Mouse (Mus musculus): Measurements from ENCODE around the gene Prkci. TPM values are rescaled to one million over a fixed set of nuclear protein-coding genes. Genes with fewer than 3 reads are reported as not detected.

Prkci gene
- total and polyA plus RNA-seq, 3 experiments, result 4.8 to 37.8 (median 24.4) TPM

DNA sequence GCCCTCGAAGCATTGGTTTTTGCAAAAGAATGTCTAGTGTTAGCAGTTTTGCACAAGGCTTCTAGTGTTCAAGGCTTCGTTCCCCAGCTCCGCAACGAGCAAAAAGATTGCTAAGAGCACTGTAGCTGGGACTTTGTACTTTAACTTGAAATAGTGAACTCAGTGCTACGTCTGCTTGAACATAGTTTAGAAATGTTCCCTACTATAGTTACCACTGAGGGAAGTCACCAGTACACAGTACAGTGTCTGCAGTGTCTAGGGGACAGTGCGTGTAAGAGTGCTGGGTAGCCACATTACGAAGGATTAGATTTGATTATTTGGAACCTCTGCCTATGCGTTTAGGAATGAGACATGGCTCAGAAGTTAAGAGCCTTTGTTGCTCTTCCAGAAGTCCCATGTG lies 32.2 kb downstream of the Prkci start:
- H3K4me3 ChIP-seq (ENCODE audit: low read depth, low read length), result no peak overlapping the region
- peaks cover 66% of the 10 kb centered on the region for H3K36me3 ChIP-seq (replicated peaks)
- no peak for ATAC-seq (ENCODE audit: extremely low read depth, insufficient number of reproducible peaks, low FRiP score, poor library complexity, severe bottlenecking)
- no peak for TF ChIP-seq GATA2 (IDR thresholded peaks at IDR 0.05; ENCODE audit: borderline replicate concordance, low read depth, low read length)
- no peak for TF ChIP-seq CTCF (IDR thresholded peaks at IDR 0.05; ENCODE audit: low read depth, low read length)
- TF ChIP-seq TAL1 (conservative IDR thresholded peaks at IDR 0.05; ENCODE audit: low read depth, low read length), result no peak
- TF ChIP-seq GATA1 (IDR thresholded peaks at IDR 0.05; ENCODE audit: borderline replicate concordance, low read length), result no peak
- no peak for TF ChIP-seq POLR2AphosphoS5 (IDR thresholded peaks at IDR 0.05; ENCODE audit: insufficient replicate concordance, low read depth, low read length)
- no peaks in the 10 kb centered on the region for H3K27me3 ChIP-seq (ENCODE audit: insufficient read depth, low read length)
- H3K9me3 ChIP-seq (replicated peaks), result no peaks in the 10 kb centered on the region
- DNase-seq (ENCODE audit: low spot score), result no peak
- no peaks in the 10 kb centered on the region for H3K4me1 ChIP-seq (ENCODE audit: insufficient read depth, low read depth, low read length)

- no peak for DNase-seq (ENCODE audit: low spot score)
- Histone ChIP-seq H3K27me3 (ENCODE audit: insufficient read depth, low read length) (no peaks in the 10 kb centered on the region), H3K4me3 (ENCODE audit: low read depth, low read length) (no peak overlapping the region), H3K9me3 (replicated peaks) (no peaks in the 10 kb centered on the region), H3K36me3 (replicated peaks) (peaks cover 58% of the 10 kb centered on the region), H3K4me1 (ENCODE audit: insufficient read depth, low read depth, low read length) (no peaks in the 10 kb centered on the region)
- TF ChIP-seq POLR2AphosphoS5 (IDR thresholded peaks at IDR 0.05; ENCODE audit: insufficient replicate concordance, low read depth, low read length) (no peak), GATA2 (IDR thresholded peaks at IDR 0.05; ENCODE audit: borderline replicate concordance, low read depth, low read length) (no peak), CTCF (IDR thresholded peaks at IDR 0.05; ENCODE audit: low read depth, low read length) (no peak), TAL1 (conservative IDR thresholded peaks at IDR 0.05; ENCODE audit: low read depth, low read length) (no peak), GATA1 (IDR thresholded peaks at IDR 0.05; ENCODE audit: borderline replicate concordance, low read length) (no peak)
- ATAC-seq (ENCODE audit: extremely low read depth, insufficient number of reproducible peaks, low FRiP score, poor library complexity, severe bottlenecking), result no peak
These were observed 36.1 kb downstream of the Prkci start for GRCm38 (mm10) chr3:31031621-31032020.

- DNase-seq (ENCODE audit: low spot score) (no peak), ATAC-seq (ENCODE audit: extremely low read depth, insufficient number of reproducible peaks, low FRiP score, poor library complexity, severe bottlenecking) (no peak)
- Histone ChIP-seq H3K4me3 (ENCODE audit: low read depth, low read length) (no peak overlapping the region), H3K9me3 (replicated peaks) (no peaks in the 10 kb centered on the region), H3K4me1 (ENCODE audit: insufficient read depth, low read depth, low read length) (no peaks in the 10 kb centered on the region), H3K36me3 (replicated peaks) (peaks cover 63% of the 10 kb centered on the region), H3K27me3 (ENCODE audit: insufficient read depth, low read length) (no peaks in the 10 kb centered on the region)
- no peak for TF ChIP-seq GATA2 (IDR thresholded peaks at IDR 0.05; ENCODE audit: borderline replicate concordance, low read depth, low read length)
- no peak for TF ChIP-seq GATA1 (IDR thresholded peaks at IDR 0.05; ENCODE audit: borderline replicate concordance, low read length)
- no peak for TF ChIP-seq TAL1 (conservative IDR thresholded peaks at IDR 0.05; ENCODE audit: low read depth, low read length)
- TF ChIP-seq POLR2AphosphoS5 (IDR thresholded peaks at IDR 0.05; ENCODE audit: insufficient replicate concordance, low read depth, low read length), result no peak
- TF ChIP-seq CTCF (IDR thresholded peaks at IDR 0.05; ENCODE audit: low read depth, low read length), result no peak
These were observed 38.1 kb downstream of the Prkci start for GRCm38 (mm10) chr3:31033644-31034043.

DNA sequence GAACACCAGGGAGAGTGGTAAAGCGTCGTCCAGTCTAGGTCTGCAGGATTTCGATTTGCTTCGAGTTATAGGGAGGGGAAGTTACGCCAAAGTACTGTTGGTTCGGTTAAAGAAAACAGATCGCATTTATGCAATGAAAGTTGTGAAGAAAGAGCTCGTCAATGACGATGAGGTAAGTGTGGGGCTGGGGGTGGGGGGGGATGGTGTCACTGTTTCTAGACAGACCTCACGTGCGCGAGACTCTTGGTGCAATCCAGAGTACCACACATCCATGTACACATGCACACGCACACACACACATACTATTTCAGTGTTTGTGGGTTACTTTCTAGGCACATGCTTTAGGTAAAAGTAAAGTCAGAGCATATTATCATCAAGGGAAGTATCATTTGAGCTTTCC lies 42.3 kb downstream of the Prkci start:
- ATAC-seq (ENCODE audit: extremely low read depth, insufficient number of reproducible peaks, low FRiP score, poor library complexity, severe bottlenecking), result no peak

GRCm38 (mm10) chr3:31038689-31039088 lies 43.1 kb downstream of the Prkci start:
- DNase-seq (ENCODE audit: low spot score) (no peak), ATAC-seq (ENCODE audit: extremely low read depth, insufficient number of reproducible peaks, low FRiP score, poor library complexity, severe bottlenecking) (no peak)
- Histone ChIP-seq H3K4me3 (ENCODE audit: low read depth, low read length) (no peak overlapping the region), H3K9me3 (replicated peaks) (no peaks in the 10 kb centered on the region), H3K36me3 (replicated peaks) (peaks cover 60% of the 10 kb centered on the region), H3K4me1 (ENCODE audit: insufficient read depth, low read depth, low read length) (no peaks in the 10 kb centered on the region), H3K27me3 (ENCODE audit: insufficient read depth, low read length) (no peaks in the 10 kb centered on the region)
- no peak for TF ChIP-seq GATA1 (IDR thresholded peaks at IDR 0.05; ENCODE audit: borderline replicate concordance, low read length)
- TF ChIP-seq CTCF (IDR thresholded peaks at IDR 0.05; ENCODE audit: low read depth, low read length), result no peak
- TF ChIP-seq POLR2AphosphoS5 (IDR thresholded peaks at IDR 0.05; ENCODE audit: insufficient replicate concordance, low read depth, low read length), result no peak
- no peak for TF ChIP-seq TAL1 (conservative IDR thresholded peaks at IDR 0.05; ENCODE audit: low read depth, low read length)
- TF ChIP-seq GATA2 (IDR thresholded peaks at IDR 0.05; ENCODE audit: borderline replicate concordance, low read depth, low read length), result no peak

More for the DNA sequence above, 42.3 kb downstream of the Prkci start:
- H3K4me3 ChIP-seq (ENCODE audit: low read depth, low read length), result no peak overlapping the region
- no peaks in the 10 kb centered on the region for H3K9me3 ChIP-seq (replicated peaks)
- no peak for TF ChIP-seq CTCF (IDR thresholded peaks at IDR 0.05; ENCODE audit: low read depth, low read length)
- TF ChIP-seq GATA2 (IDR thresholded peaks at IDR 0.05; ENCODE audit: borderline replicate concordance, low read depth, low read length), result no peak
- no peak for TF ChIP-seq GATA1 (IDR thresholded peaks at IDR 0.05; ENCODE audit: borderline replicate concordance, low read length)
- TF ChIP-seq POLR2AphosphoS5 (IDR thresholded peaks at IDR 0.05; ENCODE audit: insufficient replicate concordance, low read depth, low read length), result no peak
- TF ChIP-seq TAL1 (conservative IDR thresholded peaks at IDR 0.05; ENCODE audit: low read depth, low read length), result no peak
- DNase-seq (ENCODE audit: low spot score), result no peak
- H3K27me3 ChIP-seq (ENCODE audit: insufficient read depth, low read length), result no peaks in the 10 kb centered on the region
- H3K4me1 ChIP-seq (ENCODE audit: insufficient read depth, low read depth, low read length), result no peaks in the 10 kb centered on the region
- peaks cover 62% of the 10 kb centered on the region for H3K36me3 ChIP-seq (replicated peaks)

- no peaks in the 10 kb centered on the region for H3K9me3 ChIP-seq (replicated peaks)
- TF ChIP-seq POLR2AphosphoS5 (IDR thresholded peaks at IDR 0.05; ENCODE audit: insufficient replicate concordance, low read depth, low read length), result no peak
- no peak for TF ChIP-seq GATA1 (IDR thresholded peaks at IDR 0.05; ENCODE audit: borderline replicate concordance, low read length)
- no peak for TF ChIP-seq GATA2 (IDR thresholded peaks at IDR 0.05; ENCODE audit: borderline replicate concordance, low read depth, low read length)
- TF ChIP-seq TAL1 (conservative IDR thresholded peaks at IDR 0.05; ENCODE audit: low read depth, low read length), result no peak
- no peak for TF ChIP-seq CTCF (IDR thresholded peaks at IDR 0.05; ENCODE audit: low read depth, low read length)
- no peaks in the 10 kb centered on the region for H3K27me3 ChIP-seq (ENCODE audit: insufficient read depth, low read length)
- DNase-seq (ENCODE audit: low spot score) (no peak), ATAC-seq (ENCODE audit: extremely low read depth, insufficient number of reproducible peaks, low FRiP score, poor library complexity, severe bottlenecking) (no peak)
- peaks cover 57% of the 10 kb centered on the region for H3K36me3 ChIP-seq (replicated peaks)
- no peaks in the 10 kb centered on the region for H3K4me1 ChIP-seq (ENCODE audit: insufficient read depth, low read depth, low read length)
- no peak overlapping the region for H3K4me3 ChIP-seq (ENCODE audit: low read depth, low read length)
These were observed 47.4 kb downstream of the Prkci start for GRCm38 (mm10) chr3:31042992-31043391.

Data from G1E (cell line).